Mouse (Mus musculus): Measurements from ENCODE around the gene Noxred1. TPM values are rescaled to one million over a fixed set of nuclear protein-coding genes. Genes with fewer than 3 reads are reported as not detected.
"Not testable (repeated sequence)": the region's sequence is repeated elsewhere in the genome, so short reads cannot be mapped to it uniquely, and the experiment has no call there.

The Noxred1 gene
- polyA plus RNA-seq, 1 experiment from 2014 or later = 0.21 TPM

DNA sequence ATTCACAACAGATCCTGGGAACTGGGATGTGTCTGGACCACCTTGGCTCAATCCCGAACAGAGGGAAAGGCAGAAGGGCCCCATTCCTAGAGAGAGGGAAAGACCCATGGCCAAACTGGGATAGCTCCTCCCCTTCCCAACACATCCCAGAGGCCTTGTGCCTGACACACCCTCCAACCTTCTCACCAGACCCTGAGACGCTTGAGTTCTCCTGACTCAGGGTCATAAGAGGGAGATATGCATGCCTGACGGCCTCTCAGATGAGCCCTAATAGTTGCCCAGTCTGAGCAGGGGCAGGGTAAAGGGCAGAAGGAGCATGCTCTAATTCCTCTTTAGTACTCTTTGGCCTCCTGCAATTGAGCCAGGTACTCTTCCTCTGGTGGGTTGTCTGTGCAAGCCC lies 40.8 kb upstream of the Noxred1 start:
- no peaks in the 10 kb centered on the region for H3K9me3 ChIP-seq (ENCODE audit: control insufficient read depth)
- H3K4me1 ChIP-seq (replicated peaks; ENCODE audit: control insufficient read depth, insufficient read depth, low read length) = peaks cover 4% of the 10 kb centered on the region; the same call in 1 of the 2 replicates
- H3K27ac ChIP-seq (ENCODE audit: low read depth, low read length) = no peak overlapping the region
- no peak overlapping the region for H3K9ac ChIP-seq (ENCODE audit: low read depth, low read length)
- ATAC-seq = peak; percentile 32
- peaks cover 22% of the 10 kb centered on the region for H3K36me3 ChIP-seq (ENCODE audit: control insufficient read depth, insufficient read depth)
- no peaks in the 10 kb centered on the region for H3K27me3 ChIP-seq (replicated peaks; ENCODE audit: control insufficient read depth, insufficient read depth, low read length)
- no peak overlapping the region for H3K4me3 ChIP-seq (ENCODE audit: low read depth, low read length)
- H3K4me2 ChIP-seq (replicated peaks; ENCODE audit: low read depth) = peak overlapping the region; percentile 21; the same call in 1 of the 2 replicates
- 23% methylated on average over 3 of the region's 3 CpGs for WGBS
- no peak for TF ChIP-seq CTCF (IDR thresholded peaks at IDR 0.05; ENCODE audit: low read depth)

DNA sequence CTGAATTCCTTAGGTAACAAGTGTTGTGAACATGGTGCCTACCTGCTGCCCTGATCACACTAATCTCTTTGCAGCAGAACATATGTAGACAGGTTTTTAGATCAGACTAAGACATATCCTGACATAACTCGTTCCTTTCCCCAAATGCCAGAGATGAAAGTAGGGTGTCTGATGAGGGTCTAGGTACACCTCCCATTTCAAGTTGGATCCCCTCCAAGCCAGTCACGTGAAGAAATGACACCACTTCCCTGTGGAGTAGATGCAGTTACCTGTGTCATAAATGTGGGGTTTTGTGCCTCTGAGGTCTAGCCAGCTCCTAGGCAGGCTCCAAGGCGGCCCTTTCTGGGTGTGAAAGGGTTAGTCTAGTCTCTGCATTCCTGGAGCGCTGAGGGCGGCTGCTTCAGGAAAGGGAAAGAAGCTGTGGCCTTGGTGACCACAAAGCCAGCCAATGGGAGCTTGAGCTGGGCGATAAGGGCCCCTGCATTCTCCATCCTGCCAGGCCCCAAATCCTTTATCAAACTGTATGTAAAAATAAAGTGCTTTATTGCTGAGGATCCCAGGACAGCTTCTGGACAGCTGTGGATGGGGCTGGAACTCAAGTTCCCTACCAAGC lies 39.7 kb upstream of the Noxred1 start:
- Histone ChIP-seq H3K36me3 (ENCODE audit: control insufficient read depth, insufficient read depth) (peaks cover 33% of the 10 kb centered on the region), H3K9ac (ENCODE audit: low read depth, low read length) (no peak overlapping the region), H3K4me2 (replicated peaks; ENCODE audit: low read depth) (no peak overlapping the region; the same call in 1 of the 2 replicates), H3K27me3 (replicated peaks; ENCODE audit: control insufficient read depth, insufficient read depth, low read length) (no peaks in the 10 kb centered on the region), H3K27ac (ENCODE audit: low read depth, low read length) (no peak overlapping the region), H3K9me3 (ENCODE audit: control insufficient read depth) (no peaks in the 10 kb centered on the region), H3K4me3 (ENCODE audit: low read depth, low read length) (no peak overlapping the region), H3K4me1 (replicated peaks; ENCODE audit: control insufficient read depth, insufficient read depth, low read length) (peaks cover 4% of the 10 kb centered on the region; the same call in 1 of the 2 replicates)
- 12% methylated on average over 6 of the region's 6 CpGs for WGBS
- ATAC-seq = peak; percentile 46
- TF ChIP-seq CTCF (IDR thresholded peaks at IDR 0.05; ENCODE audit: low read depth) = no peak

- H3K4me3 ChIP-seq (ENCODE audit: low read depth, low read length); H3K9me3 ChIP-seq (ENCODE audit: control insufficient read depth); ATAC-seq; H3K4me1 ChIP-seq (replicated peaks; ENCODE audit: control insufficient read depth, insufficient read depth, low read length); H3K27me3 ChIP-seq (replicated peaks; ENCODE audit: control insufficient read depth, insufficient read depth, low read length); H3K9ac ChIP-seq (ENCODE audit: low read depth, low read length); H3K4me2 ChIP-seq (replicated peaks; ENCODE audit: low read depth); H3K27ac ChIP-seq (ENCODE audit: low read depth, low read length): not testable (repeated sequence)
- H3K36me3 ChIP-seq (ENCODE audit: control insufficient read depth, insufficient read depth) = peaks cover 43% of the 10 kb centered on the region
- 88% methylated on average over 4 of the region's 4 CpGs for WGBS
Measured at GRCm38 (mm10) chr12:87277251-87277650, 38.7 kb upstream of the Noxred1 start.

GRCm38 (mm10) chr12:87274853-87275831 lies 36.6 kb upstream of the Noxred1 start:
- H3K27ac ChIP-seq (ENCODE audit: low read depth, low read length) = peak overlapping the region; percentile 21; the same call in 1 of the 2 replicates
- H3K4me2 ChIP-seq (replicated peaks; ENCODE audit: low read depth) = no peak overlapping the region
- TF ChIP-seq CTCF (IDR thresholded peaks at IDR 0.05; ENCODE audit: low read depth) = no peak
- H3K27me3 ChIP-seq (replicated peaks; ENCODE audit: control insufficient read depth, insufficient read depth, low read length) = no peaks in the 10 kb centered on the region
- no peak overlapping the region for H3K9ac ChIP-seq (ENCODE audit: low read depth, low read length)
- ATAC-seq = no peak
- no peaks in the 10 kb centered on the region for H3K9me3 ChIP-seq (ENCODE audit: control insufficient read depth)
- H3K4me1 ChIP-seq (replicated peaks; ENCODE audit: control insufficient read depth, insufficient read depth, low read length) = peaks cover 4% of the 10 kb centered on the region; the same call in 1 of the 2 replicates
- H3K4me3 ChIP-seq (ENCODE audit: low read depth, low read length) = no peak overlapping the region
- WGBS = 79% methylated on average over 9 of the region's 9 CpGs
- H3K36me3 ChIP-seq (ENCODE audit: control insufficient read depth, insufficient read depth) = peaks cover 64% of the 10 kb centered on the region

GRCm38 (mm10) chr12:87267682-87268081 lies 29.1 kb upstream of the Noxred1 start:
- WGBS = 18% methylated on average over 4 of the region's 4 CpGs
- Histone ChIP-seq H3K4me2 (replicated peaks; ENCODE audit: low read depth) (peak overlapping the region; percentile 89), H3K36me3 (ENCODE audit: control insufficient read depth, insufficient read depth) (peaks cover 46% of the 10 kb centered on the region), H3K27ac (ENCODE audit: low read depth, low read length) (no peak overlapping the region), H3K9me3 (ENCODE audit: control insufficient read depth) (no peaks in the 10 kb centered on the region), H3K27me3 (replicated peaks; ENCODE audit: control insufficient read depth, insufficient read depth, low read length) (no peaks in the 10 kb centered on the region), H3K4me3 (ENCODE audit: low read depth, low read length) (peak overlapping the region; percentile 87), H3K9ac (ENCODE audit: low read depth, low read length) (no peak overlapping the region), H3K4me1 (replicated peaks; ENCODE audit: control insufficient read depth, insufficient read depth, low read length) (no peaks in the 10 kb centered on the region)
- peak; percentile 73 for TF ChIP-seq CTCF (IDR thresholded peaks at IDR 0.05; ENCODE audit: low read depth)
- no peak for ATAC-seq

Measured in intestine, postnatal 0 days (tissue).